Mouse (Mus musculus): Measurements from ENCODE around the gene Wdr43. TPM values are rescaled to one million over a fixed set of nuclear protein-coding genes. Genes with fewer than 3 reads are reported as not detected.
A peak's percentile ranks its signal among the peaks of the same experiment; 100 is the strongest.

Wdr43 gene
- total and polyA plus RNA-seq, 3 experiments: 157 to 355 (median 252) TPM

DNA sequence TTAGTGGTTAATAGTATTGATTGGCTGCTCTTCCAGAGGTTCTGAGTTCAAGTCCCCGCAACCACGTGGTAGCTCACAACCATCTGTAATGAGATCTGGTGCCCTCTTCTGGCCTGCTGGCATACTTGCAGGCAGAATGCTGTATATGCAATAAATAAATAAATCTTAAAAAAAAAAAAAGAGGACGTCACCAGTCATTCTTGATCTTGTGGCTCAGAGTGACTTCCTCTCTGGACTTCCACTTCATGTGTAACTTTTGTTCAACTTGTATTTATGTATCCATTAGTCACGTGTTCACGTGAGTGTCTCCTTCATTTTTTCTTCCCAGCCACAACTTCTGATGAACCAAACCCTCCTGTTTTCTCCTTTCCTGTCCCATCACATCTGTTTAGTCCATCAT is 53.8 kb downstream of the Wdr43 start:
- Histone ChIP-seq H3K4me3 (replicated peaks in 1 of 3; ENCODE audit: low read depth in 2 of 3, low read length in 2 of 3, poor library complexity in 1 of 3) (no peak overlapping the region), H3K4me1 (ENCODE audit: control insufficient read depth in 1 of 2, insufficient read depth in 2 of 2) (peaks cover 0 to 19% of the 10 kb centered on the region in 2 experiments; a peak in 2 of 4 replicates), H3K27ac (ENCODE audit: insufficient read depth, low read depth) (no peak overlapping the region), H3K79me2 (replicated peaks; ENCODE audit: control insufficient read depth, extremely low read depth, insufficient read depth, poor library complexity, severe bottlenecking) (no peaks in the 10 kb centered on the region), H3K4me2 (ENCODE audit: insufficient read depth, low read depth, poor library complexity, severe bottlenecking) (no peak overlapping the region), H3K9me3 (replicated peaks; ENCODE audit: low read length) (no peaks in the 10 kb centered on the region), H3K27me3 (replicated peaks) (no peaks in the 10 kb centered on the region), H3K36me3 (replicated peaks in 1 of 2; ENCODE audit: control insufficient read depth in 1 of 2, insufficient read depth in 1 of 2, low read length in 1 of 2) (no peaks in the 10 kb centered on the region), H3K9ac (ENCODE audit: insufficient read depth, low read depth) (no peak overlapping the region)
- in situ Hi-C loops (cut with MboI; ENCODE audit: low pct_ligation_motif_present, low pct_unique_long_range_greater_than_20kb, low sequenced_read_pairs) (no loop called here), dilution Hi-C loops (cut with MboI; ENCODE audit: extremely low pct_ligation_motif_present, extremely low pct_unique_long_range_greater_than_20kb, low sequenced_read_pairs) (no loop called here)
- peak in 1 of 2 experiments; percentile 37; a peak in 2 of 4 replicates for TF ChIP-seq CTCF (conservative IDR thresholded peaks at IDR 0.05 in 1 of 2, IDR thresholded peaks at IDR 0.05 in 1 of 2; ENCODE audit: low read depth in 2 of 2, low read length in 2 of 2)
- no peak for TF ChIP-seq TBP (conservative IDR thresholded peaks at IDR 0.05; ENCODE audit: low read depth, low read length)
- DNase-seq (ENCODE audit: extremely low read depth): no peak

DNA sequence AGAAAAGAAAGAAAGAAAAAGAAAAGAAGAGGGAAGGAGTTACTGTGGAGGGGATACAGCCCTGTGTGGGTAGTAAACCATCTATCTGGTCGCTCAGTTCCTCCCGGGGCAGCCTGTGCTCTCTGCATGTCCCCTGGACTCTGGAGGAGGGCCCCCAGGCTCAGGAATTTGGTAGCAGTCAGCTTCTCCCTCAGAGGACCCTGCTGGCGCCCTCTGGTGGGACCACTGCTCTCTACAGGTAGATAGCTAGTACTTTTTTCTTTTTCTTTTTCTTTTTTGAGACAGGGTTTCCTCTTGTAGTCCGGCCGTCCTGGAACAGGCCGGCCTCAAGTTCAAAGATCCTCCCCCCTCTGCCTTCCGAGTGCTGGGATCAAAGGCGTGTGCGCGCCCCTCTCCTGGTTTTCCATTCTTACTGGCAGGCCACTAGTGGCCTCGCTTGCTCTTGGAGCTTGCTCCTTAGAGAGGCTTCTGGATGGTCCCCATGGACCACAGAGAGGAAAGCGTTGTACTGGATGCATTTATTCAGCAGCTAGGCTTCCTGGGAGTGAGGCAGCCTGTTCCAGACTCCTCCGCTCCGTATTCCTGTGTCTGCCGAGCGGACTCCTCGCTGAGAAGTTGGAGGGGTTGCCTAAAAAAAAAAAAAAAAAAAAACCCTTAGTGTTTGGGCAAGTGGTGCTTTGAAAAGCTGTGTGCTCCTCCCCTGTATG is 56.3 kb downstream of the Wdr43 start:
- Histone ChIP-seq H3K27ac (ENCODE audit: insufficient read depth, low read depth) (no peak overlapping the region), H3K4me2 (ENCODE audit: insufficient read depth, low read depth, poor library complexity, severe bottlenecking) (no peak overlapping the region), H3K36me3 (replicated peaks in 1 of 2; ENCODE audit: control insufficient read depth in 1 of 2, insufficient read depth in 1 of 2, low read length in 1 of 2) (no peaks in the 10 kb centered on the region), H3K79me2 (replicated peaks; ENCODE audit: control insufficient read depth, extremely low read depth, insufficient read depth, poor library complexity, severe bottlenecking) (no peaks in the 10 kb centered on the region), H3K9ac (ENCODE audit: insufficient read depth, low read depth) (no peak overlapping the region), H3K4me1 (ENCODE audit: control insufficient read depth in 1 of 2, insufficient read depth in 2 of 2) (peaks cover 0 to 28% of the 10 kb centered on the region in 2 experiments; a peak in 2 of 4 replicates), H3K27me3 (replicated peaks) (no peaks in the 10 kb centered on the region), H3K4me3 (replicated peaks in 1 of 3; ENCODE audit: low read depth in 2 of 3, low read length in 2 of 3, poor library complexity in 1 of 3) (no peak overlapping the region), H3K9me3 (replicated peaks; ENCODE audit: low read length) (no peaks in the 10 kb centered on the region)
- peak; percentile 53 for DNase-seq (ENCODE audit: extremely low read depth)
- in situ Hi-C loops (cut with MboI; ENCODE audit: low pct_ligation_motif_present, low pct_unique_long_range_greater_than_20kb, low sequenced_read_pairs) (loop anchor here (5.0 kb wide), 1 partner anchor 200 kb away; no protein-coding TSS in a partner anchor), dilution Hi-C loops (cut with MboI; ENCODE audit: extremely low pct_ligation_motif_present, extremely low pct_unique_long_range_greater_than_20kb, low sequenced_read_pairs) (no loop called here)
- TF ChIP-seq SMC3 (IDR thresholded peaks at IDR 0.05; ENCODE audit: low read depth, low read length) (peak; percentile 62), MAZ (IDR thresholded peaks at IDR 0.05; ENCODE audit: low read depth, low read length) (no peak), CTCF (conservative IDR thresholded peaks at IDR 0.05 in 1 of 2, IDR thresholded peaks at IDR 0.05 in 1 of 2; ENCODE audit: low read depth in 2 of 2, low read length in 2 of 2) (peak; percentile 26 to 71; a peak in 3 of 4 replicates), RAD21 (IDR thresholded peaks at IDR 0.05; ENCODE audit: low read depth, low read length) (peak; percentile 40)

DNA sequence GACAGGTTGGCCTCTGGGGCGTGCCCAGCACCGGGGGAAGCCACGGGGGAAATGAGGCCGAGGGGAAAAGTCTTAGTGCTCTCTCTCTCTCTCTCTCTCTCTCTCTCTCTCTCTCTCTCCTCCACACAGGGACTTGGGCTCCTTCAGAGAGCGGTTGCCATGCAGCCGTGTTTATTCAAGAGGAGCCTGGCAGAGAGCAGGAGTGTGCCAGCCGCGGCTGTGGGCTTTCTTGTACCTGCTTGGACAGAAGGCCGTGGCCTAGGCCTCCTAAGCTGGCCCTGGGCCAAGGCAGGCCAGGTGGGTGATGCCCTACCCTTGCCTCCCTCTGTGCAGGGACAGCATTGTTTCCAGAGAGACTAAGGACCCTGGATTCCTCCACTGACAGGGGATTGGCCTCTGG is 57.4 kb downstream of the Wdr43 start, which contains the start of gene Togaram2:
Togaram2 (plus strand) TSS at position 170 of the 400 bp plus-strand sequence.
- Histone ChIP-seq H3K4me3 (replicated peaks in 1 of 3; ENCODE audit: low read depth in 2 of 3, low read length in 2 of 3, poor library complexity in 1 of 3) (no peak within 1 kb of the TSS), H3K4me2 (ENCODE audit: insufficient read depth, low read depth, poor library complexity, severe bottlenecking) (no peak within 1 kb of the TSS), H3K79me2 (replicated peaks; ENCODE audit: control insufficient read depth, extremely low read depth, insufficient read depth, poor library complexity, severe bottlenecking) (no peaks in the 10 kb centered on the region), H3K4me1 (ENCODE audit: control insufficient read depth in 1 of 2, insufficient read depth in 2 of 2) (peaks cover 0 to 36% of the 10 kb centered on the region in 2 experiments; a peak in 2 of 4 replicates), H3K9me3 (replicated peaks; ENCODE audit: low read length) (no peaks in the 10 kb centered on the region), H3K27me3 (replicated peaks) (no peaks in the 10 kb centered on the region), H3K27ac (ENCODE audit: insufficient read depth, low read depth) (no peak within 1 kb of the TSS), H3K9ac (ENCODE audit: insufficient read depth, low read depth) (no peak within 1 kb of the TSS), H3K36me3 (replicated peaks in 1 of 2; ENCODE audit: control insufficient read depth in 1 of 2, insufficient read depth in 1 of 2, low read length in 1 of 2) (no peaks in the 10 kb centered on the region)
- in situ Hi-C loops (cut with MboI; ENCODE audit: low pct_ligation_motif_present, low pct_unique_long_range_greater_than_20kb, low sequenced_read_pairs) (loop anchor here (5.0 kb wide), 1 partner anchor 199 kb away; no protein-coding TSS in a partner anchor), dilution Hi-C loops (cut with MboI; ENCODE audit: extremely low pct_ligation_motif_present, extremely low pct_unique_long_range_greater_than_20kb, low sequenced_read_pairs) (no loop called here)
- TF ChIP-seq IRF4 (IDR thresholded peaks at IDR 0.05; ENCODE audit: low read depth, low read length) (no peak), ZMIZ1 (IDR thresholded peaks at IDR 0.05; ENCODE audit: low read depth, low read length) (no peak), EP300 (IDR thresholded peaks at IDR 0.05; ENCODE audit: low read length) (no peak), HCFC1 (IDR thresholded peaks at IDR 0.05; ENCODE audit: low read depth, low read length) (no peak), RCOR1 (conservative IDR thresholded peaks at IDR 0.05; ENCODE audit: low read depth, low read length) (no peak), SIN3A (IDR thresholded peaks at IDR 0.05; ENCODE audit: low read length) (no peak), MAFK (IDR thresholded peaks at IDR 0.05; ENCODE audit: insufficient replicate concordance, low read length) (no peak), JUND (conservative IDR thresholded peaks at IDR 0.05; ENCODE audit: low read depth, low read length) (no peak), MYC (IDR thresholded peaks at IDR 0.05; ENCODE audit: low read depth, low read length) (no peak), ZKSCAN1 (IDR thresholded peaks at IDR 0.05; ENCODE audit: borderline replicate concordance, low read depth, low read length) (no peak), BHLHE40 (IDR thresholded peaks at IDR 0.05; ENCODE audit: low read depth, low read length) (no peak), SMC3 (IDR thresholded peaks at IDR 0.05; ENCODE audit: low read depth, low read length) (no peak), E2F4 (IDR thresholded peaks at IDR 0.05; ENCODE audit: insufficient replicate concordance, low read depth, low read length) (no peak), USF2 (conservative IDR thresholded peaks at IDR 0.05; ENCODE audit: low read depth, low read length) (no peak), CTCF (conservative IDR thresholded peaks at IDR 0.05 in 1 of 2, IDR thresholded peaks at IDR 0.05 in 1 of 2; ENCODE audit: low read depth in 2 of 2, low read length in 2 of 2) (no peak), MAZ (IDR thresholded peaks at IDR 0.05; ENCODE audit: low read depth, low read length) (no peak), POLR2AphosphoS2 (IDR thresholded peaks at IDR 0.05; ENCODE audit: low read depth, low read length) (no peak), USF1 (IDR thresholded peaks at IDR 0.05; ENCODE audit: low read depth, low read length) (no peak), POLR2A (IDR thresholded peaks at IDR 0.05; ENCODE audit: low read depth, low read length) (no peak), TCF12 (IDR thresholded peaks at IDR 0.05; ENCODE audit: low read depth, low read length) (no peak)
- DNase-seq (ENCODE audit: extremely low read depth): no peak
